Mouse (Mus musculus) olfactory bulb, adult 2 months (tissue): Measurements from ENCODE around the gene Efnb3.
A peak's percentile ranks its signal among the peaks of the same experiment; 100 is the strongest.

Experiments used
- CTCF ChIP-seq: fragments of 200-500 bp; IDR thresholded peaks from 2 replicates; pipeline ENCODE4 v1.5.1; 2012; ENCODE audit warnings: low read depth, mild to moderate bottlenecking, low read length, moderate library complexity; ENCODE audit not compliant: insufficient read depth
- POLR2A ChIP-seq: fragments of 200-500 bp; IDR thresholded peaks from 2 replicates; pipeline ENCODE4 v1.6.1; 2012; ENCODE audit warnings: mild to moderate bottlenecking, low read depth, low read length, moderate library complexity; ENCODE audit not compliant: insufficient read depth

GRCm38 (mm10) chr11:69580572-69581146 lies 20.7 kb upstream of the Efnb3 start:
- TF ChIP-seq CTCF (no peak), POLR2A (0 out of 2 replicates have a peak, but pooled peaks have one; percentile 24)
